Mouse (Mus musculus) liver, adult 2 months (tissue): ENCODE data around the gene Adamts3.

Experiments used
- CTCF ChIP-seq: fragments of 200-500 bp; IDR thresholded peaks from 2 replicates; pipeline ENCODE4 v1.5.1; 2011; ENCODE audit warnings: low read depth, low read length, control low read depth
- POLR2A ChIP-seq: fragments of 200-500 bp; IDR thresholded peaks from 2 replicates; pipeline ENCODE4 v1.6.1; 2011; ENCODE audit warnings: low read length, control low read depth; ENCODE audit not compliant: insufficient read depth; ENCODE audit errors: extremely low read depth

DNA sequence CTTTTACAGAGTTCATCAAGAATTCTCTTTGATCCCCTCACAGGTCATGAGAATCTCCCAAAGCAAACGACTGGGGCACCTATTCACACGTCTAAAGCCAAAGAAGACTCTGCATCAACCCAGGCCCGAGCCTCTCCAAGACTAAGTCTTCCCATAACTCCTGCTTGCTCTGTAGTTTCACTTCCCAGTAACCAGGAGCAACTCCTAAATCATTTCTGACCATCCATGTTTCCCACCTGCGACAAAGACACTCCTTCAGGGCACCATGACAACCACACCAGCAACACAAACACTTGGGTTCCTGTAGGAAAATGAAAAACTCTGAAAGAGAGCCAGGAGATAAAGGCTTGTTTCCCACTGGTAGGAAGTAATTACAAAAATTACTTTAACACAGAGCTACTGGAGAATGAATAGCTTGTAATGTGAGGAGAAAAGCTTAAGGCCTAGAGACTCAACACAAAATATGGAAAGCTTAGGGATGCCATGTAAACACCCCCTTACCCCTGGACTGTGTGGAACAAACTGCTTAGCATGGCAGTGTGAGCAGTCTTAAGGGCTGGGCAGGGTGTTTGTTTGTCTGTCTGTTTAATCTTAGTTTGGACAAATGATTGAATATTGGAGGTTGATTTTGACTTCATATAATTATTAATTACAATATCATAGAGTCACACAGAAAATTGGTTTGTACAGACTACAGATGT, 112.3 kb downstream of the Adamts3 start:
- TF ChIP-seq CTCF (no peak), POLR2A (no peak)
